Mouse (Mus musculus) G1E (cell line): ENCODE measurements around the gene Vwce. TPM values are rescaled to one million over a fixed set of nuclear protein-coding genes. Genes with fewer than 3 reads are reported as not detected.

Experiments
- ATAC-seq: 2 replicates; pipeline ENCODE4 v1.8.0; 2016; ENCODE audit warnings: mild to moderate bottlenecking; ENCODE audit not compliant: insufficient number of reproducible peaks, poor library complexity, low FRiP score, severe bottlenecking; ENCODE audit errors: extremely low read depth
- DNase-seq: peaks from one replicate; pipeline ENCODE4 v3.0.0; 2012; ENCODE audit warnings: low spot score
- H3K27me3 ChIP-seq: 2 replicates; pipeline ENCODE4 v1.6.1; 2012; ENCODE audit warnings: mild to moderate bottlenecking, low read length, inconsistent platforms; ENCODE audit not compliant: insufficient read depth
- H3K36me3 ChIP-seq: replicated peaks from 2 replicates; pipeline ENCODE3; 2012; ENCODE audit warnings: mild to moderate bottlenecking, inconsistent platforms
- H3K4me1 ChIP-seq: 2 replicates; pipeline ENCODE4 v1.6.1; 2012; ENCODE audit warnings: low read depth, low read length, inconsistent platforms, mixed read lengths; ENCODE audit not compliant: insufficient read depth
- H3K4me3 ChIP-seq: 2 replicates; pipeline ENCODE4 v1.5.1; 2012; ENCODE audit warnings: low read depth, mild to moderate bottlenecking, inconsistent platforms, low read length, moderate library complexity, mixed read lengths
- H3K9me3 ChIP-seq: replicated peaks from 2 replicates; pipeline ENCODE4 v1.6.1; 2012; ENCODE audit warnings: inconsistent platforms
- CTCF ChIP-seq: IDR thresholded peaks from 2 replicates; pipeline ENCODE4 v1.5.1; 2012; ENCODE audit warnings: low read depth, low read length, inconsistent platforms, mixed read lengths
- GATA1 ChIP-seq: IDR thresholded peaks from 2 replicates; pipeline ENCODE4 v1.6.1; 2012; ENCODE audit warnings: borderline replicate concordance, low read length, inconsistent platforms, mixed read lengths
- GATA2 ChIP-seq: IDR thresholded peaks from 2 replicates; pipeline ENCODE4 v1.6.1; 2012; ENCODE audit warnings: low read depth, low read length, inconsistent platforms, borderline replicate concordance
- POLR2AphosphoS5 ChIP-seq: IDR thresholded peaks from 2 replicates; pipeline ENCODE4 v1.6.1; 2012; ENCODE audit warnings: low read depth, low read length, inconsistent platforms; ENCODE audit not compliant: insufficient replicate concordance
- TAL1 ChIP-seq: conservative IDR thresholded peaks from 2 replicates; pipeline ENCODE4 v1.6.1; 2012; ENCODE audit warnings: low read depth, low read length, inconsistent platforms, mixed read lengths
- polyA plus RNA-seq: library from polyadenylated mRNA; stranded (reverse); fragments of >175 nt; gene quantifications from 2 replicates; pipeline ENCODE4 v1.2.3, GENCODE M21; 2012
- total RNA-seq, 2 experiments: library from RNA; stranded (forward) in 1 of 2; stranded (reverse) in 1 of 2; fragments of 200-1000 nt in 1 of 2; fragments of >200 nt in 1 of 2; fragmentation: Nextera tagmentation in 1 of 2; gene quantifications; 2 replicates each; pipeline ENCODE4 v1.2.3; 2014 to 2017

Vwce gene
- total and polyA plus RNA-seq, 3 experiments = 0.16 to 1.4 (median 0.24) TPM

- no peaks in the 10 kb centered on the region for H3K27me3 ChIP-seq
- DNase-seq = no peak
- ATAC-seq = no peak
- peaks cover 3% of the 10 kb centered on the region for H3K9me3 ChIP-seq
- H3K36me3 ChIP-seq = peaks cover 9% of the 10 kb centered on the region
- TF ChIP-seq GATA2 (no peak), CTCF (no peak), GATA1 (no peak), TAL1 (no peak), POLR2AphosphoS5 (no peak)
- peak overlapping the region; percentile 49; the same call in 1 of the 2 replicates for H3K4me3 ChIP-seq
- H3K4me1 ChIP-seq = peaks cover 84% of the 10 kb centered on the region
These were observed 42.6 kb downstream of the Vwce start for GRCm38 (mm10) chr19:10676656-10677055.

GRCm38 (mm10) chr19:10677915-10678771 is 44.1 kb downstream of the Vwce start, which contains the start of gene Pga5:
Gene Pga5, minus strand, starts transcription at chr19:10678071.
- peak; percentile 49 for TF ChIP-seq TAL1
- TF ChIP-seq CTCF = peak; percentile 75
- TF ChIP-seq GATA2 = no peak
- TF ChIP-seq POLR2AphosphoS5 = no peak
- no peak for TF ChIP-seq GATA1
- Histone ChIP-seq H3K36me3 (peaks cover 9% of the 10 kb centered on the region), H3K9me3 (no peaks in the 10 kb centered on the region), H3K27me3 (no peaks in the 10 kb centered on the region), H3K4me3 (peak within 1 kb of the TSS; percentile 28; the same call in 1 of the 2 replicates), H3K4me1 (peaks cover 71% of the 10 kb centered on the region)
- DNase-seq (no peak), ATAC-seq (peak; percentile 58)

GRCm38 (mm10) chr19:10678772-10679067 is 44.7 kb downstream of the Vwce start:
- Histone ChIP-seq H3K4me1 (peaks cover 66% of the 10 kb centered on the region), H3K4me3 (no peak overlapping the region), H3K27me3 (no peaks in the 10 kb centered on the region), H3K9me3 (no peaks in the 10 kb centered on the region), H3K36me3 (peaks cover 6% of the 10 kb centered on the region)
- DNase-seq (no peak), ATAC-seq (no peak)
- no peak for TF ChIP-seq CTCF
- TF ChIP-seq POLR2AphosphoS5 = no peak
- TF ChIP-seq GATA2 = no peak
- no peak for TF ChIP-seq GATA1
- TF ChIP-seq TAL1 = no peak

DNA sequence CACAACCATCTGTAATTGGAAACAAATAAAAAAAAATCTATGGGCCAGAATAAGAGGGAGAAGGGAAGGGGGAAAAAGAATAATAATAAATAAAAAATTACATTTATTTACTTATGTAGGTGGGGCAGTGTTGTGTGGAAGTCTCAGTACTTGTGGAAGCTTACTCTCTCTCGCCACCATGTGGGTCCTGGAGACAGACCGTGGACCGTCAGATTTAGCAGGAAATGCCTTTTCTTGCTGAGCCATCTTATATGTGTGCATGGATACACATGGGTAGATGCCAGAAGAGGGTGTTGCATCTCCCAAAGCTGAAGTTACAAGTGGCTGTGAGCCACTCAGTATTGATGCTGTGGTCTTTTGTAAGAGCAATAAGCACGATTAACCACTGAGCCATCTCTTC is 47.6 kb downstream of the Vwce start:
- TF ChIP-seq GATA1 = no peak
- no peak for TF ChIP-seq CTCF
- no peak for TF ChIP-seq GATA2
- TF ChIP-seq TAL1 = no peak
- no peak for TF ChIP-seq POLR2AphosphoS5
- H3K27me3 ChIP-seq = peaks cover 2% of the 10 kb centered on the region; the same call in 1 of the 2 replicates
- ATAC-seq (no peak), DNase-seq (no peak)
- H3K9me3 ChIP-seq = no peaks in the 10 kb centered on the region
- H3K36me3 ChIP-seq = no peaks in the 10 kb centered on the region
- peaks cover 53% of the 10 kb centered on the region for H3K4me1 ChIP-seq
- H3K4me3 ChIP-seq = no peak overlapping the region

GRCm38 (mm10) chr19:10685081-10685480 is 51.1 kb downstream of the Vwce start:
- DNase-seq (no peak), ATAC-seq (no peak)
- Histone ChIP-seq H3K4me3 (no peak overlapping the region), H3K36me3 (no peaks in the 10 kb centered on the region), H3K4me1 (peaks cover 48% of the 10 kb centered on the region), H3K9me3 (no peaks in the 10 kb centered on the region), H3K27me3 (peaks cover 2% of the 10 kb centered on the region; the same call in 1 of the 2 replicates)
- no peak for TF ChIP-seq TAL1
- no peak for TF ChIP-seq POLR2AphosphoS5
- no peak for TF ChIP-seq GATA2
- no peak for TF ChIP-seq CTCF
- TF ChIP-seq GATA1 = no peak

DNA sequence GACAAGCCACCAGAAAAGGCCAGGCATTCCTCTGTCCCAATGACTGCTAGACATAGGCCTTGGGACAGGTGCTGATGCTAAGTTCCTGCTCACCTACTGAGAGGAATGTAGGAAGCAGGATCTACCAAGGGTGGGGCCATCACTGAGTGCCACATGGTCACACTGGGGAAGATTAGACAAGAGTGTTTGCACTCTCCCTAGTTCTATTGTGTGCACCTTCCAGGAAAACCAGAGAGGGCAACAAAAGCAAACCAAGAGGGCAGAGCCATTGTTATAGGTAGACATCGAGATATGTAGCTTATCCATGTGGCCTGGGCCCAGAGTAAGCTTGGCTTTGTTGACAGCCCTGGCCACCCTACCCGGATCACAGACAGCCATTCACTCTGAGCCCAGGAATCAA is 51.7 kb downstream of the Vwce start:
- DNase-seq = no peak
- H3K4me1 ChIP-seq = peaks cover 49% of the 10 kb centered on the region
- peaks cover 2% of the 10 kb centered on the region for H3K36me3 ChIP-seq
- no peak overlapping the region for H3K4me3 ChIP-seq
- ATAC-seq = no peak
- H3K9me3 ChIP-seq = no peaks in the 10 kb centered on the region
- peaks cover 2% of the 10 kb centered on the region; the same call in 1 of the 2 replicates for H3K27me3 ChIP-seq
- TF ChIP-seq GATA1 (no peak), GATA2 (no peak), TAL1 (no peak), CTCF (no peak), POLR2AphosphoS5 (no peak)
